Mouse (Mus musculus): Measurements from ENCODE around the gene Aldh9a1. TPM values are rescaled to one million over a fixed set of nuclear protein-coding genes. Genes with fewer than 3 reads are reported as not detected.

Gene Aldh9a1
- total RNA-seq, 2 experiments from 2014 or later, result 22.9 to 24.4 TPM

DNA sequence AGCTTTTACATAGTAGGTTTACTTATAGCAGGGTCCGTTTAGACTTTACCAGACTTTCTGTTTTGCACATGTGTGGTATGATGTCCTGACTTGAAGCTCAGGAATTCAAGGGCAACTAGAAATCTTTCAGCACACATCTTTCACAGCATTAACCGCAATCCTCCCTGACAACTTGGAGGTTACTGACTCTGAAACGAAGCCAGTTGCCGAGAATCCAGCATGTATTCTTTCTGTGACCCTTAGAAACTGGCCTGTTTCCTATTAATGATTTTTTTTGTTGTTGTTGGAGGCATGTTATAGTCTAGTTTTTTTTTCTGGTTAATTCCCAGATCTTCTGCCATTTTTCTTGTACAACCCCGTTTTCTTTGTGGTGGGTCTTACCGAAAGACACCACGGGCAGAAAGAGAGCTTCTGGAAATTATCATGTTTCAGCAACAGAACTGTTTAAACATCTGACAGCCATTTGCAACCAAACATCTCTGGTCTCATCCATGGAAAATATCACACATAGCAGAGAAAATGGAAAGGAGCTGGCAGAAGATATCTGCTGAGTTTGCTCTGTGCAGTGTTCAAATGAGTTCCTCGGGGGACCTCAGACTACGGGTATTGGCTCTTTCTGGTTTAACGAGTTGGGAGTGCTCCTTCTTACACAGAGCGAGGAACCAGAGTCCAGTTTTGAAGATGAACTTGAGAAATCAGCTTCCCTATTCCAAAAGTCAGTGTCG lies 62.4 kb downstream of the Aldh9a1 start:
- no peak for DNase-seq
- intact Hi-C loops (cut with DNase I), result loop anchor here (10.0 kb wide), 1 partner anchor 483 kb away; no protein-coding TSS in a partner anchor

DNA sequence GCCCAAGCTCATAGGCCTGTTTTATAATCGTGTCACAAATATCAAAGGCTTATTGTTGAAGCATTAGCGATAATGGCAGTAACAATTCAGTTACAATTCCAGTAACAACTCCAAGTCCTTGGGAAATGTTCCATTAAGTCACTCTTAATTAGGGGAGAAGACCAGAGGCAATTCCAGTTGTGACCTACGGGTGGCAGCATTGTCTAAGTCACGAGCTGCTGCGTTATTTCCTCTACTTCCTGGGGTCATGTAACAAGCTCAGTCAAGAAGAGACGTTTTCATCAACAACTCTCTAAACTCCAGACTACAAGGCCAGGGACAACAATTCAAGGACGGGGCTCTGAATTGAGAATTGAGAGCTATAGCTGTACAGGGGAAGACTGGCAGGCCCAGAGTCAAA lies 65.1 kb downstream of the Aldh9a1 start:
- DNase-seq, result peak; percentile 78 to 83
- intact Hi-C loops (cut with DNase I), result loop anchor here (1.0 to 10.0 kb wide), 4 partner anchors 222 to 480 kb away; no protein-coding TSS in a partner anchor

Small RNA genes within 50 kb of the gene (microRNA-seq; reads per million reads assigned to microRNA genes)
- 0 to 1.4 reads per million in 2 experiments for gene Gm25911 (ENCODE audit: borderline number of aligned reads in 2 of 2)

Other genes starting within 250 kb of the Aldh9a1 start
- gene Uck2, start 64.7 kb upstream of the Aldh9a1 start, total RNA-seq (2021), result 10 to 100 TPM; 52.8 to 54.2 TPM
- gene Tmco1, start 41.6 kb upstream of the Aldh9a1 start, total RNA-seq (2021), result 10 to 100 TPM; 87.5 to 93.7 TPM
- gene Mgst3, start 43.9 kb downstream of the Aldh9a1 start, total RNA-seq (2021), result 100 to 1,000 TPM; 324 to 329 TPM
- 1 to 10 TPM; 1.2 to 1.4 TPM for gene Lrrc52, start 116.8 kb downstream of the Aldh9a1 start, total RNA-seq (2021)
- gene Rxrg, start 248.4 kb downstream of the Aldh9a1 start, total RNA-seq (2021), result 10 to 100 TPM; 55.0 to 69.1 TPM

Measured in heart, postnatal 36 days (tissue).